Mouse (Mus musculus): ENCODE data around the gene Gm20388. TPM values are rescaled to one million over a fixed set of nuclear protein-coding genes. Genes with fewer than 3 reads are reported as not detected.

Gene Gm20388
- total RNA-seq, 2 experiments from 2014 or later, result 10.3 to 10.6 TPM

GRCm38 (mm10) chr8:121117186-121117651, 1206.6 kb downstream of the Gm20388 start:
- intact Hi-C loops (cut with DNase I), result loop anchor here (5.0 kb wide), 1 partner anchor 40 kb away; no protein-coding TSS in a partner anchor
- no peak for DNase-seq (ENCODE audit: low spot score in 2 of 2)

DNA sequence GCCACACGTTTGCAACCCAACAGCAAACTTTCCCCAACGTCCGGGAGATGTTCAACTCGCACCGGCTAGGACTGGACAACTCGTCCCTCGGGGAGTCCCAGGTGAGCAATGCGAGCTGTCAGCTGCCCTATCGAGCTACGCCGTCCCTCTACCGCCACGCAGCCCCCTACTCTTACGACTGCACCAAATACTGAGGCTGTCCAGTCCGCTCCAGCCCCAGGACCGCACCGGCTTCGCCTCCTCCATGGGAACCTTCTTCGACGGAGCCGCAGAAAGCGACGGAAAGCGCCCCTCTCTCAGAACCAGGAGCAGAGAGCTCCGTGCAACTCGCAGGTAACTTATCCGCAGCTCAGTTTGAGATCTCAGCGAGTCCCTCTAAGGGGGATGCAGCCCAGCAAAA, 1207.3 kb downstream of the Gm20388 start:
- intact Hi-C loops (cut with DNase I), result loop anchor here (5.0 kb wide), 1 partner anchor 41 kb away; no protein-coding TSS in a partner anchor
- DNase-seq (ENCODE audit: low spot score in 2 of 2), result no peak

DNA sequence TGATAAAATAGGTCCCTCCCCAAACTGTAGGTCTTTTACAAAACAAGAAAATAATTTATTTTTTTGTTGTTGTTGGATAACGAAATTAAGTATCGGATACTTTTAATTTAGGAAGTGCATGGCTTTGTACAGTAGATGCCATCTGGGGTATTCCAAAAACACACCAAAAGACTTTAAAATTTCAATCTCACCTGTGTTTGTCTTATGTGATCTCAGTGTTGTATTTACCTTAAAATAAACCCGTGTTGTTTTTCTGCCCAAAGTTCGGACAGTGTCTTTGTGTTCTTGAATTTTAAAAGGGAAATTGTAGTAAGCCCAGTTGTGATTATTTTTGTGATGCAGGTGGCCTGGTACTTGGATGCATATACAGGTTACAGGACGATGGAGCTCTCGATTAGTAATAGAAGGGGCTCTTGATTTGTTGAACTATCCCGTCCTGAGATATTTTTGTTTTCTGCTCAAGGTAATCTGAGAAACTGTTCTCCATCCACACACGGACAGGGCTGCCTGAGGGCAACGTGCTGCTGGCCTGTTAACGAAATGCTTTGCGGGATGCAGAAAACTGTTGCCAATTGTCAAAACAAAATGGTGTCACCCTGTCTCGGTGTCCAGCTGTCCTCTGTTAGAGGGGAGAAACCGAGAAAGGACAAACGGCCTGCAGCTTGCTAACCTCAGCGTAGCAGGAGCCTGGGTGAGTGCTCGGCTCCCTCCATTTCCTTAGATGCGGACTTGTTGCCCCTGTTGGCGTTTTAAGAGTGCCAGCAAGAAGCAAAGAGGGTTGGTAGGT, 1208.2 kb downstream of the Gm20388 start:
- intact Hi-C loops (cut with DNase I), result loop anchor here (5.0 kb wide), 1 partner anchor 42 kb away; no protein-coding TSS in a partner anchor
- no peak for DNase-seq (ENCODE audit: low spot score in 2 of 2)

GRCm38 (mm10) chr8:121119635-121120455, 1209.2 kb downstream of the Gm20388 start:
- no peak for DNase-seq (ENCODE audit: low spot score in 2 of 2)
- intact Hi-C loops (cut with DNase I), result loop anchor here (5.0 kb wide), 1 partner anchor 43 kb away; no protein-coding TSS in a partner anchor

DNA sequence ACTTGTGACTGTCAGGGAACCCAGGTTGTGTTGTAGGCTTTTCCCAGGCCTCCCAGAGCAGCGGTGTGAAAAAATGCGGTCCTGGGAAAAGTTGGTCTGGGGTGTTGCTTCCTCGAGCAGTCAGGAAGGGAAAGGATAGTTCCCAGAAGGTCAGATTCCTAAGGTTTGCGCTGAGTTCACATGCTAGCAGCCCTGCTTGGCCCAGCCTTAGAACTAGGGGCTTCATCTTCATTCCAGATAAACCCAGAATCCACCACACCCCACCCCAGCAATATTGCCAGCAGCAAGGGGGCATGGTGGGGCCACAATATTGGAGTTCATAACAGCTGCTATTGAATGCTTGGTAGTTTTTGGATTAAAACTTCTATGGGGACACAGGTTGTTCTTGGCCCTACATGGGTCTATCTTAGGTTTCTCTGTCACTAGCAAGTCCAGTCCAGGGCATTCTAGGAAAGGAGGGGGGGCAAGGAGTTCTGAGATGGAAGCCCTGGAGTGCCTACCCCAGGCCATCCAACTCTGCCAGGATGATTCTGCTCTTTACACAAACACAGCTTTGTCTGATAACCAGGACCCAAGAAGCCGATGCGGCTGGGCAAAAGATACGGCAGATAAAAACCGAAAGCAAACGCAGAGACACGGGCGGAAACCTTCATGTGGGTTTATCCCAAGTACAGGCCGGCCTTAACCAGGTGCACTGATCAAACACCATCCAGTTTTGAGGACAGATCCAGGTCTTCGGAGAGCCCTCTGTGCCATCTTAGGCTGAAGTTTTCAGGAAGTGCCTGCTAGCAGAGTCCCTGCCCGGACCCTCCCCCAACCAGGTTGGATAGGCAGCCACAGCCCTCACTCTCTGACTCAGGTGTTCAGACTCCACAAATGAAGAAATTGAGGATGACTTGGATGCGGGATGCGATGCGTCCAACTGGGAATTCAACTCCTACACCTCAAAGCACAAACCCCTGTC, 1210.1 kb downstream of the Gm20388 start:
- intact Hi-C loops (cut with DNase I), result no loop called here

DNA sequence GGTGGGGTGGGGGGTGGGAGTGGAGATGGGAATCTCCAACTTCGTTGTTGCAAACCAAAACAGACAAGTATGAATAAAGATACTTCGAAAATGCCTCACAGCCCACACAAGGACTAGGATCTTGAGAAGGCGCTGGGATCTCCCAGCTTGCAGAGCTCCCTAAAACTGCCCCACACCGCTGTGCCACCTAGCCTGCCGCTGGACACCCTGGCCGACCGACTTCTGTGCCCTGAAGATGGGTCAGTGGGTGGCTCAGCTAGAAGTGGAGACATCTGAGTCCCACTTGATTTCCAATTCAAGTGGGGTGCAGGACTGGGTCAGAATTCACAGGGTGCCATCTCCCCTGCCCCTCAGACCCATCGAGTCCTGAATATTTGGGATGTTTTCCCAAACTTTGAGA, 1211.1 kb downstream of the Gm20388 start:
- intact Hi-C loops (cut with DNase I), result no loop called here
- no peak for DNase-seq (ENCODE audit: low spot score in 2 of 2)

More for the DNA sequence above, 1210.1 kb downstream of the Gm20388 start:
- DNase-seq (ENCODE audit: low spot score in 2 of 2), result no peak

DNA sequence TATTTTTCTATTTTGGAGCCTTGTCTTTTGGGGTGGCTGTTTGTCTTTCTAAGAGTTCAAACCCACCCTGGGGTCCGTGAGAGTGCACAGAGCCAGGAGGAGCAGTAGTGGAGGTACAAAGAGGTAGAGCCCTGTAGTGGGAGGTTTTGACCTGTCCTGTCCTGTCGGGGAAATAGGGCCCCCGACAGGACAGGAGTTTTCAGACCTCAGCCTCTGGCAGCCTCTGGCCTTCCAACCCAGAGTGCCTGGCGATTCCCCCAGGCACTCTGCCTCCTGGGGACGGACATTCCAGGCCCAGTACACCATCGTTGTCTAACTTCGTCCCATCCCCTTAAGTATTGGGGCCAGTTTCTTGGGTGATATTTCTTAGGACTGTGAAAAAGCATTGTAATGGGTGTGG, 1211.7 kb downstream of the Gm20388 start:
- intact Hi-C loops (cut with DNase I), result no loop called here

GRCm38 (mm10) chr8:121123113-121123512, 1212.5 kb downstream of the Gm20388 start:
- intact Hi-C loops (cut with DNase I), result no loop called here
- no peak for DNase-seq (ENCODE audit: low spot score in 2 of 2)

More for the DNA sequence above, 1211.7 kb downstream of the Gm20388 start:
- no peak for DNase-seq (ENCODE audit: low spot score in 2 of 2)

GRCm38 (mm10) chr8:121124547-121125239, 1214.1 kb downstream of the Gm20388 start:
- no peak for DNase-seq (ENCODE audit: low spot score in 2 of 2)
- intact Hi-C loops (cut with DNase I), result loop anchor here (5.0 kb wide), 1 partner anchor 268 kb away; no protein-coding TSS in a partner anchor

DNA sequence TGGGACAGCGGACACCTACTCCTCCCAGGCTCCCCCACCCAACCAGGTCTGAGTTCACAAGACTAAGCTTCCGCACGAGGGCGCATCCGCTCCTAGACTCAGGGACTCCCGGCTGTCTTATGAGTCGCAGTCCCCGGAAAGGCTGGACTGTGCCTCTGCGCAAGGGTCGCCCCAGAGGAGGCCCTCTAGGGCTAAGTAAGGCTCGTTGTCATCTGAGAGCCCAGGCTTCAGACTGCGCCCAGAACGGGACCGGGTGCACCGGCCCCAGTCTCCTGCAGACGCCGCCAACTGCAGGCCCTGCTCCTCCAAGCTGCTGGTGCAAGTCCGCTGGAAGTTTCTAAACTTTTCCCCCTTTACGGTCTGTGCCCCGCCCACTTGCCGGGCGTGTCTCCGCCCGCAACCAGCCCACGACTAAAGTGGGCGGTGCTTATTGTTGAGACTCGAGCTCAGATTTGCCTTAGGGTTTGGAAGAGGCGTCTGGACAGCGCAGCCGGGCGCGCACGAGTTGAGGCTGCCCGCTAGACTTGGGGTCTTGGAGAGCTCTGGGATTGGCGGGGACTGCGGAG, 1214.8 kb downstream of the Gm20388 start:
- DNase-seq (ENCODE audit: low spot score in 2 of 2), result peak in 1 of 2 experiments; percentile 27
- intact Hi-C loops (cut with DNase I), result loop anchor here (5.0 kb wide), 1 partner anchor 267 kb away; no protein-coding TSS in a partner anchor

DNA sequence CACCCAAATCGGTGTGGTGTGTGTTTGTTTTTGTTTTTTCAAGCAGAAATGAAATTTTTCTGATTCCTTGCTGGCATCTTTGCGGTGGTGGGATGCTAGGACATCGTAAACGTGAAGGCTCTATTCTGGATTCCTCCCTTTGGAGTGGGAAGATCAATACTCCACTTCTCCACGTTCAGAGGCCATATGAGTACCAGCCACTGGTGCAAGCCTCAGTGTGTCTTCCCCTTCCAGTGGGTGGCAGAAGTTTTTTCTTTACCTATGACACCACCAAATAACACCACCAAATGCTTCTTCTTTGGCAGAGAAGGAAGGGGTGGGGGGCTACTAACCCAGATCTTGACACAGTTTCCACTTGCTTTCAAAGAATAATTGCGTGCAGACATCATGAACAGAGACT, 1215.5 kb downstream of the Gm20388 start:
- no peak for DNase-seq (ENCODE audit: low spot score in 2 of 2)
- intact Hi-C loops (cut with DNase I), result loop anchor here (5.0 kb wide), 1 partner anchor 266 kb away; no protein-coding TSS in a partner anchor

DNA sequence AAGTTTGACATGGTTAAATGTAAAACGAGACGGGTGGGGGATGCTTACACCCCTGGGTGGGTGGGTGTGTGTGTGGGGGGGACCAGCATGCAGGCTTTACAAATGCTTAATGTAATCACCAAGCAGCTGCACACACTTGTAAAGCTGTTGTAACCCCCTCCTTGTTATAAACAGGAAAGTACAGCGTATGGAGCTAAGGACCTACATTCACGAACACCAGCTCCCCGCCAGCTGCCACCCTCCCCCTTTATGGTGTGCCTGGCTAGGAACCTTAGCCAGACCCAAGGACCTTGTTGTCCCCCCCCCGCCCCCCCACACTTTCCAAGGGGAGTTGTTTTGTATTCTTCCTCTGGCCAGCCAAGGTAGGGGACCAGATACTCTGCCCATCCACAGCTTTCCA, 1216.1 kb downstream of the Gm20388 start:
- no peak for DNase-seq (ENCODE audit: low spot score in 2 of 2)
- intact Hi-C loops (cut with DNase I), result loop anchor here (5.0 kb wide), 1 partner anchor 266 kb away; no protein-coding TSS in a partner anchor

GRCm38 (mm10) chr8:121127291-121127701, 1216.7 kb downstream of the Gm20388 start:
- intact Hi-C loops (cut with DNase I), result loop anchor here (5.0 kb wide), 1 partner anchor 265 kb away; no protein-coding TSS in a partner anchor
- no peak for DNase-seq (ENCODE audit: low spot score in 2 of 2)

- DNase-seq (ENCODE audit: low spot score in 2 of 2), result no peak
- intact Hi-C loops (cut with DNase I), result loop anchor here (5.0 kb wide), 1 partner anchor 264 kb away; no protein-coding TSS in a partner anchor
Observed at GRCm38 (mm10) chr8:121127756-121128375, 1217.2 kb downstream of the Gm20388 start, which contains the start of gene Foxl1. Gene Foxl1 (plus strand): TSS chr8:121127940.

DNA sequence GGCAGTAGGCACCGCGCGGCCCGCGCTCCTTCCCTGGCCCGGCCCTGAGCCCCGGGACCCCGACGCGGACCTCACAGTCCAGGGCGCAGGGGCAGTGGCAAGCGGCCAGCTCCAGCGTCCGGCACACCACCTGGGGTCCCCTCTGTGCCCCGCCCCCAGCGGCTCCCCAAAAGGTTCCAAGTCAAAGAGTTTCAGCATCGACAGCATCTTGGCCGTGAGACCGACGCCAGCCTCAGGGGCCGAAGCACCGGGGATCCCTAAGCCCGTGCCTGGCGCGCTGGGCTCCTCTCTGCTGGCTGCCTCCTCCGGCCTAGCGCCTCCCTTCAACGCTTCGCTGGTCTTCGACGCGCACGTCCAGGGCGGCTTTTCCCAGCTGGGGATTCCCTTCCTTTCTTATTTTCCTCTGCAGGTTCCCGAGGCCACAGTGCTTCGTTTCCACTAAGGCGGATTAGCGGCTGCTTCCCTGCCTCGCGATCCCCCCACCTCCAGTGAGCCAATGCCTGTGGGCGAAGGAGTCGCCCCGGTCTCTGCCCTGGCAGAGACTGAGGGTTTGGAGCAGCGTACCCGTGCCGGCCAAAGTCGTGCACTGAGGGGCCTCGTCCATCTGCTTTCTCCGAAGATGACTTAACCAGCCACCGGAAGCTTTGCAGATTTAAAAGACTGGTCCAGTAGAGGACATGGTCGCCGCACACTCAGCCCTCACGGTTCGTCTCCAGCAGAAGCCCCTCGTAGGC, 1218.1 kb downstream of the Gm20388 start:
- intact Hi-C loops (cut with DNase I), result loop anchor here (5.0 kb wide), 1 partner anchor 264 kb away; no protein-coding TSS in a partner anchor
- DNase-seq (ENCODE audit: low spot score in 2 of 2), result no peak

GRCm38 (mm10) chr8:121129265-121129940, 1218.8 kb downstream of the Gm20388 start:
- intact Hi-C loops (cut with DNase I), result loop anchor here (5.0 kb wide), 1 partner anchor 263 kb away; no protein-coding TSS in a partner anchor

More at GRCm38 (mm10) chr8:121129265-121129940, 1218.8 kb downstream of the Gm20388 start:
- DNase-seq (ENCODE audit: low spot score in 2 of 2), result no peak
